Mouse (Mus musculus) cortical plate, adult 2 months (tissue): ENCODE results near the gene Chmp5.

ENCODE experiments used
- CTCF ChIP-seq: fragments of 200-500 bp; IDR thresholded peaks from 2 replicates; pipeline ENCODE4 v1.5.1; 2011; ENCODE audit warnings: mild to moderate bottlenecking, control low read depth, low read length; ENCODE audit not compliant: insufficient read depth; ENCODE audit errors: extremely low read depth
- POLR2A ChIP-seq: fragments of 200-500 bp; IDR thresholded peaks from 2 replicates; pipeline ENCODE4 v1.6.1; 2011; ENCODE audit warnings: mild to moderate bottlenecking, low read length, control low read depth; ENCODE audit not compliant: insufficient read depth; ENCODE audit errors: extremely low read depth

DNA sequence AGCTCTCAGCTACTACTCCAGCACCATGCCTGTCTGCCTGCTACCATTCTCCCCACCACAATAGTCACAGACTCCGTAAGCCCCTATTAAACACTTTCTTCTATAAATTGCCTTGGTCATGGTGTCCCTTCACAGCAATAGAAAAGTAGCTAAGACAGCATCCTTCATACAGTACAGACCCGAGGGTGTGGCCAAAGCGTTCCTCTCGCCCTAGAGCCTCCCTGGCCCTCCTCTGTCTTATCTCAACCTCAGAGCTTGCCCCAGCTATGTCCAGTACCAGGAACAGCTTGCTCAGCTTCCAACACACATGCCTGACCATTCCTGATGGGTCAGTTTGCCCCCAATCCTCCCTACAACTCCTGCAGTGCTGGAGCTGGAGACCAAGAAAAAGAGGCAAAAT is 47.6 kb upstream of the Chmp5 start:
- TF ChIP-seq POLR2A (no peak), CTCF (no peak)
